Mouse (Mus musculus) CD4-positive, CD25-positive, alpha-beta regulatory T cell, adult 4 months (primary cell): ENCODE data around the gene Dcdc2a. TPM values are rescaled to one million over a fixed set of nuclear protein-coding genes. Genes with fewer than 3 reads are reported as not detected.

ENCODE experiments used
- ATAC-seq: one replicate; pipeline ENCODE4 v1.8.0; 2017
- polyA plus RNA-seq, 2 experiments: library from polyadenylated mRNA; unstranded; fragments of 100-300 nt; shearing (Covaris generic); gene quantifications; one replicate each; pipeline ENCODE4 v1.2.1; 2017

The Dcdc2a gene
- polyA plus RNA-seq, 2 experiments from 2014 or later = not detected

GRCm38 (mm10) chr13:25186436-25187325 is 130.9 kb downstream of the Dcdc2a start:
- ATAC-seq = no peak

- ATAC-seq = no peak
Measured at GRCm38 (mm10) chr13:25187326-25187710, 131.5 kb downstream of the Dcdc2a start.

- ATAC-seq = no peak
Measured at GRCm38 (mm10) chr13:25189419-25190144, 133.8 kb downstream of the Dcdc2a start.

GRCm38 (mm10) chr13:25190218-25190617 is 134.4 kb downstream of the Dcdc2a start:
- ATAC-seq = no peak

GRCm38 (mm10) chr13:25195706-25196105 is 139.9 kb downstream of the Dcdc2a start:
- no peak for ATAC-seq

- no peak for ATAC-seq
Measured at GRCm38 (mm10) chr13:25199916-25200315, 144.1 kb downstream of the Dcdc2a start.

- no peak for ATAC-seq
Measured at GRCm38 (mm10) chr13:25206950-25207349, 151.1 kb downstream of the Dcdc2a start.

GRCm38 (mm10) chr13:25218394-25218793 is 162.6 kb downstream of the Dcdc2a start:
- no peak for ATAC-seq

GRCm38 (mm10) chr13:25220186-25220787 is 164.5 kb downstream of the Dcdc2a start:
- ATAC-seq = no peak

- no peak for ATAC-seq
Measured at GRCm38 (mm10) chr13:25251893-25252292, 196.1 kb downstream of the Dcdc2a start.

GRCm38 (mm10) chr13:25254478-25255263 is 198.9 kb downstream of the Dcdc2a start:
- ATAC-seq = no peak

- no peak for ATAC-seq
Measured at GRCm38 (mm10) chr13:25257608-25258007, 201.8 kb downstream of the Dcdc2a start.

Other genes with a start within 250 kb of the Dcdc2a start
- 10 to 100 TPM; 59.1 to 69.9 TPM for gene Acot13, start 224.5 kb upstream of the Dcdc2a start, polyA plus RNA-seq
- 10 to 100 TPM; 17.6 to 19.8 TPM for gene Tdp2, start 224.3 kb upstream of the Dcdc2a start, polyA plus RNA-seq
- gene D130043K22Rik, start 210.9 kb upstream of the Dcdc2a start, polyA plus RNA-seq = 1 to 10 TPM in 1 of 2 experiments, under 1 TPM in 1; 0.19 to 1.7 TPM
- under 1 TPM; 0.31 to 0.34 TPM for gene Aldh5a1, start 118.3 kb upstream of the Dcdc2a start, polyA plus RNA-seq
- gene Gpld1, start 112.9 kb upstream of the Dcdc2a start, polyA plus RNA-seq = 1 to 10 TPM; 1.9 to 4.5 TPM
- 1 to 10 TPM; 4.9 to 5.1 TPM for gene Mrs2, start 35.6 kb upstream of the Dcdc2a start, polyA plus RNA-seq
- gene Nrsn1, start 214.5 kb downstream of the Dcdc2a start, polyA plus RNA-seq = not detected